Mouse (Mus musculus) kidney, adult 11 months (tissue): ENCODE data around the gene Hist2h2bb.
A peak's percentile ranks its signal among the peaks of the same experiment; 100 is the strongest.
"Not testable (repeated sequence)": the region's sequence is repeated elsewhere in the genome, so short reads cannot be mapped to it uniquely, and the experiment has no call there.

ENCODE experiments used
- DNase-seq: peaks from one replicate; pipeline ENCODE4 v3.0.0; 2022

Hist2h2bb gene

DNA sequence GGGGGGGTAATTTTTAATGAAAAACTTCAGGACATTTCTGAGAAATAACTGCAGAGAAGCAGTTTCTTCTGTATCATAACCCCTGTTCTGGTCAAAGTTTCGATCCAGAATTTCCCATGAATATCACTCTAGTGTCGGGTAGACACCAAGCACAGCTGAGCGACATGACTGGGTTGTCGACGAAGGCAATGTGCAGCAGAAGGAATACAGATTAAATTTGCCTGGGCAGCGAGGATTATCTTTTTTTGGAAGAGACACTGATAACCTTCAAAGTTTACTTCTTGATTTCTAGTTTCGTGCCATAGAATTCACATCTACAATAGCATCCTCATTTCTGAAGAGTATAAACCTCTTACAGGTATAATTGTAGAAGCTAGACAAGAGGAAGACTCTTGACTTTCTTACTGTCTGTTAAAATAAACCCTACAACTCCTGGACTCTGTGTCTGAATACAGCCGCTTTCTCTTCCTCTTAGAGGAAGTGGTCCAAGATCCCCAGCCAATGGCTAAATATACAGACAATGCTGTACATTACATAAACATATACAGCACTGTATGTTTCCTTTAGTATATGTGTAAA lies 3.3 kb upstream of the Hist2h2bb start:
- DNase-seq = no peak

DNA sequence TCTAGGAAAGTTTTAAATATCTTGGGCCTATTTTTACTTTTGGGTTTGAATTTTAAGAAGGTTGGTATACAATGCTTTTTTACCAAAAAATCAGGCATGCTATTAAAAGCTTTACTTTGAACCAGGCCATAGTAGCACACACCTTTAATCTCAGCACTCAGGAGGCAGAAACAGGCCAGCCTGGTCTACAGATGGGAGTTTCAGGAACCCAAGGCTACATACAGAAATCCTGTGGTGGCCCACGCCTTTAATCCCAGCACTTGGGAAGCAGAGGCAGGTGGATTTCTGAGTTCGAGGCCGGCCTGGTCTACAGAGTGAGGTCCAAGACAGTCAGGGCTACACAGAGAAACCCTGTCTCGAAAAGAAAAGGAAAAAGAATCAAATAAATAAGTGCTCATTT lies 2.0 kb upstream of the Hist2h2bb start:
- DNase-seq = no peak

GRCm38 (mm10) chr3:96268051-96268775 lies 1.3 kb upstream of the Hist2h2bb start, which contains the start of gene Hist2h3b:
TSS of gene Hist2h3b (plus strand) at chr3:96268654.
- peak; percentile 80 for DNase-seq

DNA sequence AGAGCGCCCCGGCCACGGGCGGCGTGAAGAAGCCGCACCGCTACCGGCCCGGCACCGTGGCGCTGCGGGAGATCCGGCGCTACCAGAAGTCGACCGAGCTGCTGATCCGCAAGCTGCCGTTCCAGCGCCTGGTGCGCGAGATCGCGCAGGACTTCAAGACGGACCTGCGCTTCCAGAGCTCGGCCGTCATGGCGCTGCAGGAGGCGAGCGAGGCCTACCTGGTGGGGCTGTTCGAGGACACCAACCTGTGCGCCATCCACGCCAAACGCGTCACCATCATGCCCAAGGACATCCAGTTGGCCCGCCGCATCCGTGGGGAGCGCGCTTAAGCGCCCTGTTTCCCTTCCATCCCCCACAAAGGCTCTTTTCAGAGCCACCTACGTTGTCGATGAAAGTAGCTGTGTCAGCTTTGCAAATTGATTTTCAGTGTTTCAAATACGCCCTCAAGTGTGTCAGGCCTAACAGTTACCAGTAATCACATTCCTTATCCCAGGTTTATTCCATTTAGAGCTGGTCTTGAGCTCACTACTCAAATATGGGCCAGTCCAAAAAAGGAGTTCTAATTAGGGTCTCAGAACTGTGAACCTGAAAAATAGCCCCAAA lies 675 bp upstream of the Hist2h2bb start:
- DNase-seq = peak; percentile 26

DNA sequence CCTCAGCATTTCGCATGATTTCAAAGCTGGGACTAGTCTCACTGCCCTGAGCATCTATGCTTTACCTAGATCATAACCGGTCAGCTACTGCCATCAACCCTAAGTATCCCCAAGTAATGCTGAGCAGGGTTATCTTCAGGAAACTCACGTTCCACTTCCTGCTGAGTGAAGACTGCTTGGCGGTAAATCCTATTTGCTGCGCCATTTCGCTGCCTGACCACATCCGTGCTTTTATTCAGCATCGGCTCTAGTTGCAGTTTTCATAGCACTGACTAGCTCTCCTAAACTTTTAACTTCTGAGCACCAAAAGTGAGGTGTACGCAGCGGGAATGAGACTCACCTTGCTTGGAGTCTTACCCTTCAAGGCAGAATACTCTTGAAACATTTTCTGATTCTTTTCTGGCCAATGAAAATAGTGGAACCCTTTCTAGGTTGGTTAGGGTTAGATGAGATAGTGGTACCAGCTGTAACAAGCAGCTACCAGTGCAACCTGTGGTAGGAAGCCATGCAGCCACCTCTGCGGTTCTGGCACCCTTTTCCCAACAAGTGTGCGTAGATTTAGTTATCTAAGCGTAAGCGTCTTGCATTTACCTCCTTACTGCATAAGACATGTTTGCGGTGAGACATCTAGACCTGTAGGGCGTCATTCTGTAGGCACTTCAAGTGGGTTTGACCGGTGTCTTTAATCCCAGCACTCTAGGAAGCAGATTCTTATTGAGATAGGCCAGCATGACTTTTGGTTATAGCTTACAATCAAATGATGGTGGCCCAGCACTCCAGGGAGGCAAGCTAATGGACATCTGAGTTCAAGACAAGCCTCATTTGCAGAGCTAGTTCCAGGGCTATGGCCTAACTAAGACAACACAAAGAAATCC lies 4.3 kb downstream of the Hist2h2bb start:
- no peak for DNase-seq

DNA sequence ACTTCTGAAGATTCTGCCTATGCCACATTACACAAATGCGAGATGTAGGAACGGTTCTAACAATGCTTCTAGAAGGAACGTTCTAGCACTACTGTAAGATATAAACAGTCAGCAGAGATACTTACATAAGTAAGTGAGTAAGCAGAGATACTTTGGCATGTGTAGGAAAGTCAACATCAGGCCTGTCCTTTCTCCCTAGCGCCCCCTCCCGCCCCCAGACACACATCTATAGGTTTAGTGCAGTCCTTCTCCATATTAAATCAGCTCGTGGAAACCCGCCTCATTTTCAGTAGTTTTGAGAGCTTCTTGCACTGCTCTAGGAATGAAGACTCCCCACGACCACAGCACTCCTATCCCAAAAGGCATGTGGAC lies 7.9 kb downstream of the Hist2h2bb start:
- no peak for DNase-seq

- peak; percentile 80 for DNase-seq
Measured at GRCm38 (mm10) chr3:96277800-96278624, 8.5 kb downstream of the Hist2h2bb start.

DNA sequence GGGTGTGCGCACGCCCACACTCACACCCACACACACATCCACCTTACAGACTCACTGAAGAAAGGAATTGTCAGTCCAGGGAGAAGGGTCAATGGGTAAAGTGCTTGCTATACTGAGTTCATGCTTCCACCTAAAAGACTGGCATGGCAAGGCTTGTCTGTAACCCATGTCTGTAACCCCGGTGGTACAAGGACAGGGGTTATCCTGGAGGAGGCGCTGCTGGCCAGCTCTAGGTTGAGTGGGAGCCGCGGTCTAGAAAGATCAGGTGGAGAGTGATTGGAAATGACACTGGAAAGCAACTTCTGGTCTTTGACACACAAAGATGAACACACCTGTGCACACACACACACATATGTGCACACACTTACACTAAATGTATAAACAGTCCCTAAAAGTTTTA lies 11.1 kb downstream of the Hist2h2bb start:
- no peak for DNase-seq

- no peak for DNase-seq
Measured at GRCm38 (mm10) chr3:96284457-96284856, 14.9 kb downstream of the Hist2h2bb start.

GRCm38 (mm10) chr3:96287334-96287733 lies 17.8 kb downstream of the Hist2h2bb start:
- not testable (repeated sequence) for DNase-seq

GRCm38 (mm10) chr3:96289201-96289600 lies 19.6 kb downstream of the Hist2h2bb start:
- no peak for DNase-seq

- DNase-seq = not testable (repeated sequence)
Measured at GRCm38 (mm10) chr3:96290727-96291126, 21.2 kb downstream of the Hist2h2bb start.

- DNase-seq = no peak
Measured at GRCm38 (mm10) chr3:96292641-96293040, 23.1 kb downstream of the Hist2h2bb start.

DNA sequence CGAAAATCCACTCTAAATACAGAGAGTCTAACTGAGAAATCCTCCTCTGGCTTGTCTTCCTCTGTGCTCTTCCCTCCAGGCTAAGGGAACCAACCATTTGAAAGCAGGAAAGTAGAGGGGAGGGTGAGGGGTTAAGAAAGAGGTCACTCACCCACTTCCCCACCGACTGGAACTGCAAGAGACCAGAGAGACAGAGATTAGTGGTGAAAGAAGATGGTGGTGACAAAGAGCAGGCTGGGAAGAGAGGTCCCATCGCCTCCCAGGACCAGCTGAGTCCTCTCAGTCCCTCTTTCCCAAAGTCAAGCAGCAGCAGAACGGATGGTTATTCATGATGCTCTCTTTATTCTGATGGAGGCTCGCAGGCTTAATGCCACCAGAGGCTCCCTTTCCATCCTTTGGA lies 23.8 kb downstream of the Hist2h2bb start:
- DNase-seq = no peak

DNA sequence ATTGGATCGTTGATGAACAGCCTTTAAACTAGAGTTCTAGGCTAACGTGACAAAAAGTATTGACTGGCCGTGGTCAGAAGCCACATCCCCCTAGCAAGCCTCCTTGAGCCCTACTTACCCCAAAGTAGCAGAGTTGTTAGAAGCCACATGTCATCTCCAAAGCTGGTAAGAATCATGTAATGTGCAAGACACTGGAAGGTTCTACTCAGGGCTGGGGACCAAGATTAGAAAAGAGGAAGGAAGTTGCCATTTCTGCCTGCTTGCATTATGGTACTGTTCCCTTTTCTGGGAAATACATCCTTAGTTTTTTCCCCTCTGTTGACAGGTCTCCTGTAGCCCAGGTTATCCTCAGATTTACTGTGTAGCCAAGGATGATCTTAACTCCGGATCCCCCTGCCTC lies 24.2 kb downstream of the Hist2h2bb start, which contains the start of gene Fcgr1:
TSS of gene Fcgr1 (minus strand) at position 183 of the 400 bp plus-strand sequence.
- no peak for DNase-seq

GRCm38 (mm10) chr3:96298360-96298759 lies 28.8 kb downstream of the Hist2h2bb start:
- DNase-seq = no peak

GRCm38 (mm10) chr3:96299562-96299961 lies 30.0 kb downstream of the Hist2h2bb start:
- DNase-seq = no peak

DNA sequence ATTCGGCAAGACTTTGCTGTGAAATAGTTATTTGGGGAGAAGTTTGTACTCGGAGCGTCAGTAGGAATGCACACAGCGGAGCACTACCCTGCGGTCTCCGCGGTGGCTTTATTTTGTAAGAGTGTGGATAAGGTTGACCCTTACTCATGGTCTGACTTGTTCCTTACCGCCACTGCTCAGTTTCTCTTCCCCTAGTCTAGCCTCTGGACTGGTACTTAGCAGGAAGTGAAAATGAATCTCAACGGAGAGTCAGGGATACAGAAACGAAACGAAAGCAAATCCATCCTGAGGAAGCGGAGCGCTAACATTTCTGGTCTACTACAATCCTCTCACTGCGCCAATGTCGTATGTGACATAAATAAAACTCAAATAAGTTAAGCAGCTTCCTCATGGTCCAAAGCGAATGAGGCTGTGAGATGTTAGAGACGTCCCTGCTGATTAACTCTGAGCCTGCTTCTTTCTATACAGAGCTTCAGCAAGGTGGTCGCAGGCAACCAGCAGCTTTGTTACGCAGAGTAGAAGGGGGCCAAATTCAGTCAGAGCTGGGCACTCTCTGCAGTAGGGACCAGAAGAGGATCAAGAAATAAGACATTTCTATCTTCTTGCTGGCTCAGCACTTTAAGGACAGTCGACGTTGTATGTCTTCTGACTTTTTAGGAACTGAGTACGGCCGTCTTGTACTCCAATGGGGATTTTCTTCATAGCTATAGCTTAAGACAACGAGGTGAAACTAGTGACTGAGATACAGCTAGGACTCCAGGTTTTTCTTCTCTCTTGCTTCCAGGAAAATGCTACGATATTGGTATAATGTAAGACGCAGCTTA lies 31.4 kb downstream of the Hist2h2bb start:
- no peak for DNase-seq

DNA sequence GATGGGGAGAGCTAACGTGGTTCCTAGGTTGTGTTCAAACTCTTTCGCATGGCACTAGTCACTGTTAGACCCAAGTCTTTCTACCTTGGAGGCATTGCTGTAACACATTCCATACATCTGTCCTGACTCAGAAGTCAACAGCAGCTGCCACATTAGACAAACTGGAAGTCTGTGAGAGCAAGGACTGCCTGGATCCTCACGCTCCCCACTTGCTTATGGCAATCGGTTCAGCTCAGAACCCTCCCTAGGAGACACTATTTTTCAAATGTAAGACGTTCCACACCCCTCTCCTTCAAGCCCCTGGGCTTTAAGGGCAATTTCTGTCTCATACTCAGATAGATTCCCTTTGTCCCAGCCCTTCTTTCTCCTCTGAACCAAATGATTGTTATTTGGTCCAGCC lies 32.5 kb downstream of the Hist2h2bb start:
- no peak for DNase-seq

- DNase-seq = no peak
Measured at GRCm38 (mm10) chr3:96306506-96306905, 37.0 kb downstream of the Hist2h2bb start.

DNA sequence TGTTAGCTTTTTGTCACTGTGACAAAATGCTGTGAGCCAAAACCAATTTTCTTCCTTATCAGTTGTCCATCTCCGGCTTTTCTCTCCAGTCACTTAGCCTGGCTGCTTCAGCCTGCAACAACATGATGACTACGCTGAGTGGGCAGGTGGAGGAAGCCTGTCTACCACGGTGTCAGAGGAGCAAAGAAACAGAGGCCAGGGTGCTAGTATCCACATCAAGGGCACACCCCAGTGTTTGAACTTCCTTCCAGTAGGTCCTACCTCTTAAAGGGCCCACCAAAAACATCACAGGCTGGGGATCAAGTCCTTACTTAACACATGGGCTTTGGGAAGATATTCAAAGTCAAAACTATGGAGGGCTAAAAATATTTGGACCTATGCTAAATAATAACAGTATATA lies 39.9 kb downstream of the Hist2h2bb start:
- no peak for DNase-seq
